In genomic region chr14:7957049-7957448, GRCm38 (mm10) we compare ENCODE assay signal across 15 mouse cellular contexts. TPM values are rescaled to one million over a fixed set of nuclear protein-coding genes. Genes with fewer than 3 reads are reported as not detected.
DNase-seq lines count a peak whose midpoint lies in the region; ATAC-seq and TF ChIP-seq lines count a peak whose summit lies in the region.
"Had no signal": no experiment of that assay in that cellular context is flagged by ENCODE, and none has a peak within 500 bp of the region (broad histone marks: within the 10 kb centered on the region; RNA-seq: fewer than 3 reads in every experiment).

Gene Gm45521 (plus strand): TSS chr14:7957288.

- H3K36me3 ChIP-seq in heart, adult 2 months (ENCODE audit: control insufficient read depth, insufficient read depth, low read length): no peaks in the 10 kb centered on the region
- no peaks in the 10 kb centered on the region for H3K36me3 ChIP-seq in forebrain, embryonic 16.5 days (ENCODE audit: control insufficient read depth, insufficient read depth)
- no peaks in the 10 kb centered on the region for H3K36me3 ChIP-seq in midbrain, embryonic 14.5 days (ENCODE audit: control insufficient read depth, insufficient read depth, low read length)

- H3K9me3 ChIP-seq in forebrain, embryonic 16.5 days (ENCODE audit: control insufficient read depth, low read length): no peaks in the 10 kb centered on the region
- no peaks in the 10 kb centered on the region for H3K9me3 ChIP-seq in midbrain, embryonic 14.5 days (ENCODE audit: control insufficient read depth, low read length)
- H3K9me3 ChIP-seq: limb, embryonic 13.5 days had no signal

- TF ChIP-seq EP300 in heart, adult 2 months (IDR thresholded peaks at IDR 0.05; ENCODE audit: insufficient read depth, low read depth, low read length): no peak

- ATAC-seq in forebrain, embryonic 16.5 days: peak; percentile 16; the same call in 1 of the 2 replicates
- ATAC-seq in midbrain, embryonic 14.5 days (ENCODE audit: low FRiP score, low TSS enrichment): peak; percentile 7; the same call in 1 of the 2 replicates
- ATAC-seq: lung, postnatal 0 days had no signal

- peak within 1 kb of the TSS; percentile 4; the same call in 1 of the 2 replicates for H3K27ac ChIP-seq in heart, adult 2 months
- H3K27ac ChIP-seq in forebrain, embryonic 16.5 days (ENCODE audit: low read length): no peak within 1 kb of the TSS
- no peak within 1 kb of the TSS for H3K27ac ChIP-seq in midbrain, embryonic 14.5 days (replicated peaks; ENCODE audit: low read depth, low read length)
- H3K27ac ChIP-seq: limb, embryonic 13.5 days had no signal

- no peak within 1 kb of the TSS for H3K9ac ChIP-seq in heart, adult 2 months (ENCODE audit: low read depth, low read length)
- no peak within 1 kb of the TSS for H3K9ac ChIP-seq in forebrain, embryonic 16.5 days (replicated peaks; ENCODE audit: low read depth, low read length)
- H3K9ac ChIP-seq in midbrain, embryonic 14.5 days (replicated peaks; ENCODE audit: low read length): 0 out of 2 replicates have a peak within 1 kb of the TSS, but pooled peaks have one; percentile 3
- H3K9ac ChIP-seq: limb, embryonic 13.5 days had no signal

- intact Hi-C loops in heart, adult 2 months (cut with DNase I): no loop called here
- intact Hi-C loops in heart, postnatal 36 days (cut with DNase I): no loop called here

- H3K4me2 ChIP-seq in forebrain, embryonic 16.5 days (ENCODE audit: low read length): no peak within 1 kb of the TSS
- H3K4me2 ChIP-seq in midbrain, embryonic 14.5 days (ENCODE audit: low read length): no peak within 1 kb of the TSS
- H3K4me2 ChIP-seq: limb, embryonic 13.5 days had no signal

- H3K4me3 ChIP-seq in heart, adult 2 months: no peak within 1 kb of the TSS
- H3K4me3 ChIP-seq in forebrain, embryonic 16.5 days (replicated peaks; ENCODE audit: low read length): no peak within 1 kb of the TSS
- no peak within 1 kb of the TSS for H3K4me3 ChIP-seq in midbrain, embryonic 14.5 days (replicated peaks; ENCODE audit: low read depth, low read length)
- no peak within 1 kb of the TSS for H3K4me3 ChIP-seq in lung, adult 2 months (replicated peaks; ENCODE audit: extremely low read depth, low read depth, low read length)
- H3K4me3 ChIP-seq: limb, embryonic 13.5 days had no signal

- no peak for DNase-seq in heart, adult 2 months
- no peak for DNase-seq in heart, adult 18-20 months
- peak; percentile 62 for DNase-seq in ZHBTc4 (ENCODE audit: low read depth, low spot score)
- DNase-seq in midbrain, embryonic 14.5 days: peak; percentile 31
- no peak for DNase-seq in lung, adult 2 months
- DNase-seq in frontal cortex, postnatal 36 days (ENCODE audit: low spot score in 2 of 2): no peak
- DNase-seq in heart, postnatal 36 days: no peak
- DNase-seq: cerebellum, postnatal 36 days; gastrocnemius, postnatal 36 days; heart, postnatal 4 days had no signal

- WGBS in heart, adult 2 months: 80% methylated on average over 9 of the region's 9 CpGs
- 48% methylated on average over 9 of the region's 9 CpGs for WGBS in forebrain, embryonic 16.5 days
- 51% methylated on average over 9 of the region's 9 CpGs for WGBS in midbrain, embryonic 14.5 days
- 82% methylated on average over 9 of the region's 9 CpGs for WGBS in lung, adult 2 months

- H3K27me3 ChIP-seq in heart, adult 2 months (ENCODE audit: control insufficient read depth, insufficient read depth, low read length): no peaks in the 10 kb centered on the region
- H3K27me3 ChIP-seq in forebrain, embryonic 16.5 days (replicated peaks; ENCODE audit: control insufficient read depth, insufficient read depth, low read length): no peaks in the 10 kb centered on the region
- H3K27me3 ChIP-seq in midbrain, embryonic 14.5 days (ENCODE audit: control insufficient read depth, insufficient read depth, low read length): no peaks in the 10 kb centered on the region
- H3K27me3 ChIP-seq: limb, embryonic 13.5 days had no signal

- peaks cover 11% of the 10 kb centered on the region for H3K4me1 ChIP-seq in heart, adult 2 months (ENCODE audit: control insufficient read depth, insufficient read depth, low read length)
- H3K4me1 ChIP-seq in forebrain, embryonic 16.5 days (replicated peaks; ENCODE audit: control insufficient read depth, insufficient read depth, low read length): no peaks in the 10 kb centered on the region
- 0 out of 2 replicates have a peak, but pooled peaks cover 6% of the 10 kb centered on the region for H3K4me1 ChIP-seq in midbrain, embryonic 14.5 days (ENCODE audit: control insufficient read depth, insufficient read depth, low read length)
- peaks cover 11% of the 10 kb centered on the region for H3K4me1 ChIP-seq in lung, adult 2 months (ENCODE audit: control insufficient read depth, insufficient read depth, low read length)

- TF ChIP-seq POLR2A in heart, adult 2 months (IDR thresholded peaks at IDR 0.05; ENCODE audit: insufficient read depth, low read depth, low read length): no peak
- TF ChIP-seq POLR2A in lung, adult 2 months (IDR thresholded peaks at IDR 0.05; ENCODE audit: borderline replicate concordance, extremely low read depth, low read depth, low read length): no peak

- TF ChIP-seq CTCF in heart, adult 2 months (IDR thresholded peaks at IDR 0.05): no peak
- no peak for TF ChIP-seq CTCF in lung, adult 2 months (IDR thresholded peaks at IDR 0.05; ENCODE audit: insufficient read depth, low read length)

- no peaks in the 10 kb centered on the region for H3K79me2 ChIP-seq in heart, adult 2 months (replicated peaks; ENCODE audit: control insufficient read depth, insufficient read depth, low read length)

RNA-seq across cellular contexts. Expression of gene Gm45521, which starts in this region (rescaled TPM):
- total RNA-seq in heart, adult 2 months (2021): not detected
- polyA plus RNA-seq in heart, adult 2 months (2012; rRNA removed): not detected in 2 replicates
- total RNA-seq in heart, adult 18-20 months (2021): not detected
- 0.44 TPM in 1 of 2 replicates, not detected in the other for polyA plus RNA-seq in forebrain, embryonic 16.5 days (2015; fragmentation: Nextera tagmentation; extraction: Ambion mirVana)
- not detected in 2 replicates for polyA plus RNA-seq in midbrain, embryonic 14.5 days (2014; fragmentation: Nextera tagmentation; extraction: Ambion mirVana)
- polyA plus RNA-seq in lung, adult 2 months (2012; rRNA removed): not detected in 2 replicates
- total RNA-seq in heart, postnatal 36 days (2021): not detected
- total RNA-seq: gastrocnemius, postnatal 36 days; heart, postnatal 4 days; MEL had no signal
- polyA plus RNA-seq: kidney, embryonic 14.5 days; limb, embryonic 13.5 days; lung, postnatal 0 days had no signal

Comparison
In these comparisons a context has a peak if more than half of its experiments do, and no peak if none do; other contexts are left out.
1. Peak in ATAC-seq in forebrain, embryonic 16.5 days; RNA of the gene not detected or under 1 TPM.
2. Peak in DNase-seq, ATAC-seq and H3K9ac ChIP-seq in midbrain, embryonic 14.5 days; RNA of the gene not detected or under 1 TPM.